Mouse (Mus musculus) lung, postnatal 0 days (tissue): Measurements from ENCODE around the gene Gjb3. TPM values are rescaled to one million over a fixed set of nuclear protein-coding genes. Genes with fewer than 3 reads are reported as not detected.

ENCODE experiments used
- ATAC-seq: fragments of 200-750 bp; cut with Nextera tagmentation; 2 replicates; pipeline ENCODE4 v1.8.0; 2017; ENCODE audit warnings: moderate library complexity
- DNase-seq: peaks from one replicate; pipeline ENCODE4 v3.0.0-alpha.2; 2016; ENCODE audit warnings: low spot score
- H3K27ac ChIP-seq: fragments of 300-500 bp; sonication (generic); 2 replicates; pipeline ENCODE4 v1.5.1; 2014; ENCODE audit warnings: antibody characterized with exemption, mild to moderate bottlenecking, low read length, mixed read lengths
- H3K27me3 ChIP-seq: fragments of 300-500 bp; sonication (generic); replicated peaks from 2 replicates; pipeline ENCODE4 v1.6.1; 2014; ENCODE audit warnings: low read length, mixed read lengths; ENCODE audit not compliant: insufficient read depth
- H3K36me3 ChIP-seq: fragments of 300-500 bp; sonication (generic); 2 replicates; pipeline ENCODE4 v1.6.1; 2014; ENCODE audit warnings: low read length, mixed read lengths; ENCODE audit not compliant: insufficient read depth
- H3K4me1 ChIP-seq: fragments of 300-500 bp; sonication (generic); 2 replicates; pipeline ENCODE4 v1.6.1; 2014; ENCODE audit warnings: antibody characterized with exemption, low read depth, low read length, mixed read lengths; ENCODE audit not compliant: insufficient read depth
- H3K4me2 ChIP-seq: fragments of 300-500 bp; sonication (generic); replicated peaks from 2 replicates; pipeline ENCODE4 v1.6.1; 2014; ENCODE audit warnings: low read depth, mild to moderate bottlenecking, low read length, moderate library complexity, mixed read lengths
- H3K4me3 ChIP-seq: fragments of 300-500 bp; sonication (generic); 2 replicates; pipeline ENCODE4 v1.5.1; 2014; ENCODE audit warnings: low read depth, low read length
- H3K9ac ChIP-seq: fragments of 300-500 bp; sonication (generic); replicated peaks from 2 replicates; pipeline ENCODE4 v1.6.1; 2014; ENCODE audit warnings: low read depth, mild to moderate bottlenecking
- H3K9me3 ChIP-seq: fragments of 300-500 bp; sonication (generic); 2 replicates; pipeline ENCODE4 v1.6.1; 2016; ENCODE audit warnings: low read length, mixed read lengths
- CTCF ChIP-seq: IDR thresholded peaks from 2 replicates; pipeline ENCODE4 v1.5.1; 2016; ENCODE audit warnings: antibody characterized with exemption, mild to moderate bottlenecking
- EP300 ChIP-seq: IDR thresholded peaks from 2 replicates; pipeline ENCODE4 v1.6.1; 2016; ENCODE audit warnings: antibody characterized with exemption, mild to moderate bottlenecking, control low read depth
- WGBS: fragments of 180-500 bp; shearing (Covaris S2); extraction: QIAGEN DNeasy Blood & Tissue Kit; methylation state at CpG from one replicate; pipeline ENCODE4 v1.1.7; 2014; 5-methylcytosine and 5-hydroxymethylcytosine counted together
- polyA plus RNA-seq: library from polyadenylated mRNA; unstranded; fragments of >200 nt; fragmentation: Nextera tagmentation; extraction: Ambion mirVana; gene quantifications from 2 replicates; pipeline ENCODE4 v1.2.1, GENCODE M21; 2015

The Gjb3 gene
- polyA plus RNA-seq, 1 experiment from 2014 or later: 2.9 TPM

DNA sequence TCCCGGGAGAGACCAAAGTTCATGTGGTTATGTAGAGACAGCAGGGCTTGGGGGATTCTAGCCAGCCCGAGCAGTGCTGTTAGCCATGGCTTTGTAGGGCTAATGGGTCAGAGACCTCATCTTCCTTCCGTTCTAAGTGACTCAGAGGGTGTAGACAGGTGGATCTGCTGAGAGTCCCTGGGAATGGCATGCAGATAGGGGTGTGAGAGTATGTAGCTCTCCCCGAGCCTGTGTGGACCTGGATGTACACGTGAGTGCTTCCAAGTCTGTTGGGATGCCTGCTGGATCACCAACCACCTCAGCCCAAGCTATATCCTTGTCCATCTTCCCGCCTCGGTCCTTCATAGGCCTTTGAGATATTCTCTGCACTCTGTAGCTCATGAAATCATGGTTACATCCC is 2.3 kb downstream of the Gjb3 start:
- no peak overlapping the region for H3K4me2 ChIP-seq
- H3K36me3 ChIP-seq: no peaks in the 10 kb centered on the region
- DNase-seq: no peak
- H3K9ac ChIP-seq: no peak overlapping the region
- no peak overlapping the region for H3K4me3 ChIP-seq
- no peaks in the 10 kb centered on the region for H3K9me3 ChIP-seq
- 60% methylated on average over 7 of the region's 7 CpGs for WGBS
- H3K4me1 ChIP-seq: no peaks in the 10 kb centered on the region; the same call in 1 of the 2 replicates
- H3K27me3 ChIP-seq: peaks cover 13% of the 10 kb centered on the region
- no peak overlapping the region for H3K27ac ChIP-seq
- TF ChIP-seq CTCF (no peak), EP300 (no peak)
- no peak for ATAC-seq

DNA sequence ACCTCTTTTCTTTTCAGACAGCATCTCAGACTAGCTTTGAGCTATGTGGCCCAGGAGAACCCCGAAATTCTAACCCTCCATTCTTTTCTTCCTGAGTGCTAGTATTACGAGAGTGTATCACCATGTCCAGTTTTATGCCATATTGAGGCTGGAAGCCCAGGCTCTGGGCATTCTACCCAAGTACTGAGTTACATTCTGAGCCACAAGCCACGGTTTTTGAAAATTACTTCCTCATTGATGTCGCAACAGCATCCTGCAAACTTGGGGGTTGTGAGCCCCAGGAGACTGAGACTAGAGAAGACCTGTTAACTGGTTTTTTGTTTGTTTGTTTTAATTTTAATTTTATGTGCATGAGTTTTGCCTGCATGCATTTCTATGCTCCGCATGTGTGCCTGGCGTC is 2.9 kb downstream of the Gjb3 start:
- H3K4me3 ChIP-seq: no peak overlapping the region
- 56% methylated on average over 6 of the region's 6 CpGs for WGBS
- peaks cover 13% of the 10 kb centered on the region for H3K27me3 ChIP-seq
- ATAC-seq (no peak), DNase-seq (no peak)
- no peaks in the 10 kb centered on the region; the same call in 1 of the 2 replicates for H3K4me1 ChIP-seq
- H3K9ac ChIP-seq: no peak overlapping the region
- no peak overlapping the region for H3K27ac ChIP-seq
- H3K9me3 ChIP-seq: no peaks in the 10 kb centered on the region
- H3K4me2 ChIP-seq: no peak overlapping the region
- TF ChIP-seq EP300: no peak
- no peaks in the 10 kb centered on the region for H3K36me3 ChIP-seq

DNA sequence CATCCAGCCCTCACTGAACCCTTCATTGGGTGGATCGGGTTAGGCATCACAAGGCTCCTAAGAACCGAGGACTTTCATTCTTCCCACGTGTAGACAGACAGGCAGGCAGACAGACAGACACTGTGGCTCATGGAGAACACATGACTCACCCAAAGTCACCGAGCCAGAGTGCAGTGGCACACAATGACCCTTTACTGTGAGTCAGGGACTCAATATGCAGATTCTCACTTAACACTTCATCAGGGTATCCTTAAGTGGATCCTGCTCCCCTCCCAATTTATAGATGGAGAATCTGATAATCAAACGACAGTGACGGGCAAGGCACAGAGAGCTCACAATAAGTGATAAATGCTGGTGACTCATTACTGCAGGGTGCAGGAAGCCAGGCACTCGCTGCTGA is 3.4 kb downstream of the Gjb3 start:
- Histone ChIP-seq H3K4me3 (no peak overlapping the region), H3K27ac (no peak overlapping the region), H3K4me2 (no peak overlapping the region), H3K4me1 (no peaks in the 10 kb centered on the region; the same call in 1 of the 2 replicates), H3K36me3 (no peaks in the 10 kb centered on the region), H3K9ac (no peak overlapping the region), H3K9me3 (no peaks in the 10 kb centered on the region), H3K27me3 (peaks cover 13% of the 10 kb centered on the region)
- TF ChIP-seq EP300: no peak
- no peak for TF ChIP-seq CTCF
- peak; percentile 33 for DNase-seq
- WGBS: 35% methylated on average over 7 of the region's 7 CpGs
- ATAC-seq: no peak

DNA sequence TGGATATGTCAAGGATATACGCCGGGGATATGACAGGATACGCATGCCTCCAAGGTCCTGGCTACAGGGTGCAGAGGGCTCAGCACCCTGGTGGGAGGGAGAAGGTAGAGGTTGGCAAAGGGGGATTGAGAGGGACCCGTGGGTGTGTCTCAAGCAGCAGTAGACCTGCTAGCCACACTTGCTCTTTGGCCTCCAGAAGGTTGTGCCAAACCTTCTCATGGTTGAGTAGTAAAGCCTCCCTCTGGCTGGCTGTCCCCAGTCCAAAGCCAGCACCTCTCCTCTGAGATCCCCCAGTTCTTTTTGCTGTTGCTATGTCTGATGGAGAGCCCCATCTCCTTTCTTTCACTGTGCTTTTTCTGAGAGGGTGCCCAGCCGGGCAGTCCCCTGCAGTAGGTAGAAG is 5.4 kb downstream of the Gjb3 start:
- ATAC-seq: no peak
- Histone ChIP-seq H3K4me2 (no peak overlapping the region), H3K36me3 (no peaks in the 10 kb centered on the region), H3K27me3 (peaks cover 5% of the 10 kb centered on the region), H3K27ac (no peak overlapping the region), H3K9me3 (no peaks in the 10 kb centered on the region), H3K4me1 (no peaks in the 10 kb centered on the region; the same call in 1 of the 2 replicates), H3K4me3 (no peak overlapping the region), H3K9ac (no peak overlapping the region)
- 84% methylated on average over 5 of the region's 5 CpGs for WGBS
- DNase-seq: no peak
- TF ChIP-seq EP300 (no peak), CTCF (no peak)

DNA sequence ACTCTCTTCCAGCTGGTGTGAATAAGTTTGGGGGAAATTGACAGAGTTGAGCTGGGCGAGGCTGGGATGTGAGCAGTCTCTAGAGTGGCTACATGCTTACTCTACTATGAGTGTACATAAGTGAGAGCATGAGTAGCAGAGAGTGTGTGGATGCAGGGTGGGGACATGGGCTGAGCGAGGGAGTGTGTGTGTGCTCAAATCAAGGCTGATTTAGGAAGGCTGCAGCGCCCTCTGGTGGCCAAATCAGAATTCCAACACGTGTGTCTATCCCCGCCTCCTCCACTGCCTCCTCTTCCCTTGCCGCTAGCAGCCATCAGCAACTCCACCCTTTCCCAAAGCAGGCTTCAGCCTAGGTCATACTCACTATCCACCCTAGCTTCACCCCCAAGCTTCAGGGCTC is 5.9 kb downstream of the Gjb3 start:
- H3K9me3 ChIP-seq: no peaks in the 10 kb centered on the region
- WGBS: 5% methylated on average over 6 of the region's 6 CpGs
- no peak overlapping the region for H3K9ac ChIP-seq
- H3K36me3 ChIP-seq: no peaks in the 10 kb centered on the region
- ATAC-seq: peak; percentile 92
- H3K4me2 ChIP-seq: no peak overlapping the region
- peaks cover under 1% of the 10 kb centered on the region; the same call in 1 of the 2 replicates for H3K27me3 ChIP-seq
- H3K4me3 ChIP-seq: no peak overlapping the region
- TF ChIP-seq CTCF: peak; percentile 91
- TF ChIP-seq EP300: no peak
- DNase-seq: peak; percentile 91
- H3K27ac ChIP-seq: no peak overlapping the region
- H3K4me1 ChIP-seq: no peaks in the 10 kb centered on the region

DNA sequence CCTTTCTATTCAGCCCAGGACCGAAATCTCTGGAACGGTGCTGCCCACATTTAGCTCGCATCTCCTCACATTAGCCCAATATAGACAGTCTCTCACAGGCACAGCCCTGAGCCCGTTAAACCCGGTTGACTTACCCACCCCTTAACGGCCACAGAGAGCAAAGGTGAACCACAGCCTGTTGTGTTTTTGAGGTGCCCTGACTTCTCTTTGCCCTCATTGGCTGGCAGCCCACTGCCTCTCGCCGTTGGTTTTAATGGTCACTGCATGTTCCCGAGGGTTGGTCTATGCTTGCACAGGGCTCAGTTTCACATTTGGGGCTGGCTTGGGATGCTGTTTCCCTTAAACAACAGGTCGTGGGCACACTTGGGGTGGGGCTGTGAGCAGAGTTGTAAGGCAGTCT is 6.3 kb downstream of the Gjb3 start:
- no peak overlapping the region for H3K4me2 ChIP-seq
- H3K27ac ChIP-seq: no peak overlapping the region
- no peaks in the 10 kb centered on the region; the same call in 1 of the 2 replicates for H3K27me3 ChIP-seq
- ATAC-seq (no peak), DNase-seq (no peak)
- WGBS: 68% methylated on average over 10 of the region's 10 CpGs
- no peak for TF ChIP-seq EP300
- TF ChIP-seq CTCF: no peak
- H3K36me3 ChIP-seq: no peaks in the 10 kb centered on the region
- H3K4me1 ChIP-seq: no peaks in the 10 kb centered on the region
- no peak overlapping the region for H3K4me3 ChIP-seq
- no peak overlapping the region for H3K9ac ChIP-seq
- no peaks in the 10 kb centered on the region for H3K9me3 ChIP-seq

DNA sequence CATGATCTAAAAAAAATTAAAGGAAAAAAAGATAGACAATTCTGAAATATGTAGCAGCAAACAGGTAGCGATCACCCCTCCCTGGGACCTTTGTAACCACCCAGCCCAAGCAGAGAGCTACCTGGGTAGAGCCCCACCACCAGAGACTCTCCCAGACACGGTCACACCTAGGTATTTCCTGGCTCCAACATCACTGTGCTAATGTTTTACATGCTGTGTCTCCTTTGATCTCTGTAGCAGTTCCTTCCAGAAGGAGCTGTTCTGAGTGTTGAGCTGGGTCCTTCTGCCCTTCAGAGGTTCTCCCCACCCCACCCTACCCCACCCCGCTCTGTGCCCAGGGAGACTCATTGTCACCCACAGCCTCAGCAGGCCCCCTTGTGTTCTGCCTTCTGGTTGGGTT is 7.0 kb downstream of the Gjb3 start:
- Histone ChIP-seq H3K27ac (no peak overlapping the region), H3K4me3 (no peak overlapping the region), H3K4me1 (no peaks in the 10 kb centered on the region), H3K9me3 (no peaks in the 10 kb centered on the region), H3K4me2 (no peak overlapping the region), H3K9ac (no peak overlapping the region), H3K36me3 (no peaks in the 10 kb centered on the region), H3K27me3 (no peaks in the 10 kb centered on the region; the same call in 1 of the 2 replicates)
- ATAC-seq (no peak), DNase-seq (no peak)
- TF ChIP-seq EP300: no peak
- no peak for TF ChIP-seq CTCF
- WGBS: 64% methylated on average over 3 of the region's 3 CpGs
